Mouse (Mus musculus): ENCODE data around the gene Smpdl3a. TPM values are rescaled to one million over a fixed set of nuclear protein-coding genes. Genes with fewer than 3 reads are reported as not detected.

Gene Smpdl3a
- polyA plus RNA-seq (2015; fragmentation: Nextera tagmentation; extraction: Ambion mirVana): 15.2 and 15.3 TPM in 2 replicates

- no peaks in the 10 kb centered on the region for H3K27me3 ChIP-seq
- H3K9me3 ChIP-seq (replicated peaks): no peaks in the 10 kb centered on the region
- 60% methylated on average over 7 of the region's 7 CpGs for WGBS (ENCODE audit: insufficient replicate concordance)
- DNase-seq (no peak), ATAC-seq (ENCODE audit: low read depth) (no peak; the same call in 1 of the 2 replicates)
- peak within 1 kb of the TSS; percentile 86 for H3K9ac ChIP-seq
- H3K36me3 ChIP-seq: no peaks in the 10 kb centered on the region
- peaks cover 23% of the 10 kb centered on the region for H3K4me1 ChIP-seq (replicated peaks)
- H3K4me3 ChIP-seq (replicated peaks): peak within 1 kb of the TSS; percentile 73
- H3K4me2 ChIP-seq: peak within 1 kb of the TSS; percentile 90
- H3K27ac ChIP-seq: peak within 1 kb of the TSS; percentile 69
These were observed at the start of gene Smpdl3a for GRCm38 (mm10) chr10:57794018-57794417. Gene Smpdl3a, plus strand, starts transcription at chr10:57794335.

DNA sequence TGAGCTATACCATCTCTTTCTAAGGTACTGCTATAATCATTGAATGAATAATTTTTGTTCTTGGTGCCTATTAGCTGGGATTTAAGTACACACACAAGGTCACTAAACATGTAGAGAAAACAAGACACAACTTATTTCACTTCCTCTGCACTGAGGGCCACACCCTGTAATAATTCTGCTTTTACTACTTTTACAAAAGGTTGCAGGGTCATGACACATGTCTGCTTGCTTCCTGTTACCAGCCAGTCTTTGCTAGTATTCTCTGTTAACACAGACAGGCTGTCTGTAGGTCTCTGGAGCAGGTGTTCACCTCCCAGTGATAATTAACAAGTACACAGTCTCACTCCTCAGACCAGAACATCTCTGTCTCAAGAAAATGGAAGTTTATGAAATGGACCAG lies 48.7 kb upstream of the Smpdl3a start:
- DNase-seq (no peak), ATAC-seq (ENCODE audit: low read depth) (no peak)
- H3K9ac ChIP-seq: no peak overlapping the region
- H3K27ac ChIP-seq: no peak overlapping the region
- H3K27me3 ChIP-seq: no peaks in the 10 kb centered on the region
- no peak overlapping the region for H3K4me2 ChIP-seq
- no peaks in the 10 kb centered on the region for H3K9me3 ChIP-seq (replicated peaks)
- no peaks in the 10 kb centered on the region for H3K36me3 ChIP-seq
- H3K4me3 ChIP-seq (replicated peaks): no peak overlapping the region
- H3K4me1 ChIP-seq (replicated peaks): no peaks in the 10 kb centered on the region

- DNase-seq (no peak), ATAC-seq (ENCODE audit: low read depth) (no peak)
- Histone ChIP-seq H3K27ac (no peak overlapping the region), H3K36me3 (no peaks in the 10 kb centered on the region), H3K9ac (no peak overlapping the region), H3K9me3 (replicated peaks) (no peaks in the 10 kb centered on the region), H3K4me2 (no peak overlapping the region), H3K27me3 (no peaks in the 10 kb centered on the region), H3K4me1 (replicated peaks) (no peaks in the 10 kb centered on the region), H3K4me3 (replicated peaks) (no peak overlapping the region)
These were observed 47.0 kb upstream of the Smpdl3a start for GRCm38 (mm10) chr10:57747127-57747526.

DNA sequence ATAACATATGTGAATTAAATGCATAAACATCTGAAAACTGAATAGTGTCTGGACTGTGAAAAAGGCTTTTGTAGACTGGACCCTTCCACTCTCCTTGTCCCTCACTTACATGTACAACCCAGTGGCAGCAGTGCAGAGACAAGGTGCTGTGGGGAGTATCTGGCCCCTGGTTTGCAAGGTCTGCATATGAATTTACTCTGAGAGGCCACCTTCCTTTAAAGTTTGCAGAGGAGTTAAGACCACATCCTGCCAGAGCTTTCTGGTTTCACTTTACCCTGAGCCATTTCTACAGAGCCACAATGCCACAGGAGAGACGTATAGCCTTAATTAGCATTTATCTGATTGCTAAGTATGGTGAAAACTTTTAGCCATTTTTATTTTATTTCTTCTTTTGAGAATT lies 40.8 kb upstream of the Smpdl3a start:
- H3K4me3 ChIP-seq (replicated peaks): no peak overlapping the region
- 53% methylated on average over 1 of the region's 1 CpGs for WGBS (ENCODE audit: insufficient replicate concordance)
- DNase-seq (no peak), ATAC-seq (ENCODE audit: low read depth) (no peak)
- no peaks in the 10 kb centered on the region for H3K36me3 ChIP-seq
- no peak overlapping the region for H3K4me2 ChIP-seq
- no peaks in the 10 kb centered on the region for H3K9me3 ChIP-seq (replicated peaks)
- no peak overlapping the region for H3K27ac ChIP-seq
- no peak overlapping the region for H3K9ac ChIP-seq
- no peaks in the 10 kb centered on the region for H3K4me1 ChIP-seq (replicated peaks)
- H3K27me3 ChIP-seq: no peaks in the 10 kb centered on the region

DNA sequence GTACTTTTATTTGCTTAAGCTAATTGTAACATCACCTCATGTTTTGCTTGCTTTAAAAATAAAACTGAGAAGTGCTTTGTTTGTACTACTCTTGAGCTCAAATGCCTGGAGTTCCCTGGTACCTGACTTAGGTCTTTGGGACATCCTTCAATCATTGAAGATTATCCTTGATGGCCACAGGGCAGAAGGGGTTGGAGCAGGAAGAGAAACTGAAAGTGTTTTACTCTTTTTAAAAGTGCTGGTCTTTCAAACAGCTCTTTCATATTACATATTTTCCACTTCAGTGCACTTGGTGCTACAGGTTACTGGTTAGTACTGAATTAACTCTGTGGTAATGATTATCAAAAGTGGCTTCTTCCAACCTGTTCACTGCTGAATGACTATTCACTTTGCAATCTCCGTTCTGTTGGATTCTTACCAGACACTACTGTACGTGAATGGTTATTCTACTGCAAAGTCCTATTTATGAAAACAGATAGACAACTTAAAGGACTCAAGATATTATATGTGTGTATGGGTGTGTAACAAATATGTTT lies 38.9 kb upstream of the Smpdl3a start:
- Histone ChIP-seq H3K4me1 (replicated peaks) (no peaks in the 10 kb centered on the region), H3K27ac (no peak overlapping the region), H3K9ac (no peak overlapping the region), H3K9me3 (replicated peaks) (no peaks in the 10 kb centered on the region), H3K4me3 (replicated peaks) (no peak overlapping the region), H3K36me3 (no peaks in the 10 kb centered on the region), H3K4me2 (no peak overlapping the region), H3K27me3 (no peaks in the 10 kb centered on the region)
- WGBS (ENCODE audit: insufficient replicate concordance): 71% methylated on average over 2 of the region's 2 CpGs
- DNase-seq (no peak), ATAC-seq (ENCODE audit: low read depth) (no peak)

GRCm38 (mm10) chr10:57758999-57759398 lies 35.1 kb upstream of the Smpdl3a start:
- Histone ChIP-seq H3K4me1 (replicated peaks) (no peaks in the 10 kb centered on the region), H3K4me2 (no peak overlapping the region), H3K36me3 (no peaks in the 10 kb centered on the region), H3K4me3 (replicated peaks) (no peak overlapping the region), H3K9ac (no peak overlapping the region), H3K9me3 (replicated peaks) (no peaks in the 10 kb centered on the region), H3K27me3 (no peaks in the 10 kb centered on the region), H3K27ac (no peak overlapping the region)
- DNase-seq: no peak
- WGBS (ENCODE audit: insufficient replicate concordance): 58% methylated on average over 2 of the region's 2 CpGs
- ATAC-seq (ENCODE audit: low read depth): no peak

- Histone ChIP-seq H3K4me3 (replicated peaks) (no peak overlapping the region), H3K4me2 (no peak overlapping the region), H3K9me3 (replicated peaks) (no peaks in the 10 kb centered on the region), H3K4me1 (replicated peaks) (no peaks in the 10 kb centered on the region), H3K36me3 (no peaks in the 10 kb centered on the region), H3K27me3 (no peaks in the 10 kb centered on the region), H3K27ac (no peak overlapping the region), H3K9ac (no peak overlapping the region)
- DNase-seq (no peak), ATAC-seq (ENCODE audit: low read depth) (no peak)
- WGBS (ENCODE audit: insufficient replicate concordance): 28% methylated on average over 3 of the region's 3 CpGs
These were observed 33.4 kb upstream of the Smpdl3a start for GRCm38 (mm10) chr10:57760694-57761093.

- H3K27ac ChIP-seq: no peak overlapping the region
- H3K27me3 ChIP-seq: no peaks in the 10 kb centered on the region
- H3K4me3 ChIP-seq (replicated peaks): no peak overlapping the region
- no peak overlapping the region for H3K4me2 ChIP-seq
- DNase-seq (no peak), ATAC-seq (ENCODE audit: low read depth) (no peak)
- H3K9ac ChIP-seq: no peak overlapping the region
- WGBS (ENCODE audit: insufficient replicate concordance): 30% methylated on average over 1 of the region's 1 CpGs
- H3K36me3 ChIP-seq: no peaks in the 10 kb centered on the region
- H3K9me3 ChIP-seq (replicated peaks): no peaks in the 10 kb centered on the region
- H3K4me1 ChIP-seq (replicated peaks): no peaks in the 10 kb centered on the region
These were observed 31.1 kb upstream of the Smpdl3a start for GRCm38 (mm10) chr10:57763044-57763443.

DNA sequence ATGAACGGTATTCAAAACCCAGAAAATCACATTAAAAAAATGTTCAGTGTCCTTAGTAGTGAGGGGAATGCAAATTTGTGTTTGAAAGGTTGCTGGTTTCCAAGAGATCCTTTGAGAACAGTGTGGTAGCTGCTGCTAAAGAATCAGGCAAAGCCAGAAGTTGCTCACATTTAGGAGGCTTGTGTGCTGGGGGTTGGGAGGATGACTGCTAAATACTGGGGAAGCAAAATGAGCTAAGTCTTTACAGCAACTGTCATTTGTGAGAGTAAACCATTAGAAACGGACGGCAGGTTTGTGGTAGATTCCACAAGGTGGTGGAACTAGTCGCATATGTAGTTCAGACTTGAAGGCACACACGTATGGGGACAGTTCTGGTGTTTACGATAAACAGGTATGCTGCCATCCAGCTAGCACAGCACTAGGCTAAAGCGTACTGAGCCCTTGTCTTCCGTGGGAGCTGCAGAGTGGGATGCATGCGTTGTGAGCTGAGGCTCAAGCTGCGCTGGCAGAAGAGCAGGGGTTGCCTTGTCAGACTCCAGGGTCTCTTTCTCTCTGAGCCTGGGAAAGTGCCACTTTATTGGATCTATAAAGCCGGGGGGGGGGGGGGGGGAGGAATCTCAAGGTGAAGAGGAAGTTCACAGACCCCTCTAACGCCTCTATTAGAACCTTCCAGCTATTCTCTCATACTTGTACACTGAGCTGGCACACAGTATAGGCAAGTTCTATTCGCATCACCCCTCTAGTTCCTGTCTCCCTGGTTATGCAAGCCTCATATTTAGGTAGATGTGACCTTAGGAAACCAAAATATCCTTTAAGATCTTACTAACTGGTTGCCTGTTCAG lies 10.6 kb upstream of the Smpdl3a start:
- WGBS (ENCODE audit: insufficient replicate concordance): 43% methylated on average over 12 of the region's 13 CpGs
- no peak for DNase-seq
- no peaks in the 10 kb centered on the region for H3K36me3 ChIP-seq
- H3K4me1 ChIP-seq (replicated peaks): no peaks in the 10 kb centered on the region
- ATAC-seq (ENCODE audit: low read depth): no peak
- 0 out of 2 replicates have a peak, but pooled peaks cover 9% of the 10 kb centered on the region for H3K27me3 ChIP-seq
- no peak overlapping the region for H3K27ac ChIP-seq
- H3K4me2 ChIP-seq: no peak overlapping the region
- H3K9me3 ChIP-seq (replicated peaks): no peaks in the 10 kb centered on the region
- H3K9ac ChIP-seq: no peak overlapping the region
- H3K4me3 ChIP-seq (replicated peaks): no peak overlapping the region

- DNase-seq (no peak), ATAC-seq (ENCODE audit: low read depth) (no peak)
- no peak overlapping the region for H3K9ac ChIP-seq
- no peaks in the 10 kb centered on the region for H3K36me3 ChIP-seq
- H3K27ac ChIP-seq: no peak overlapping the region
- H3K4me3 ChIP-seq (replicated peaks): no peak overlapping the region
- 0 out of 2 replicates have a peak, but pooled peaks cover 9% of the 10 kb centered on the region for H3K27me3 ChIP-seq
- H3K9me3 ChIP-seq (replicated peaks): no peaks in the 10 kb centered on the region
- 27% methylated on average over 7 of the region's 7 CpGs for WGBS (ENCODE audit: insufficient replicate concordance)
- no peak overlapping the region for H3K4me2 ChIP-seq
- H3K4me1 ChIP-seq (replicated peaks): no peaks in the 10 kb centered on the region
These were observed 9.8 kb upstream of the Smpdl3a start for GRCm38 (mm10) chr10:57784131-57784875.

DNA sequence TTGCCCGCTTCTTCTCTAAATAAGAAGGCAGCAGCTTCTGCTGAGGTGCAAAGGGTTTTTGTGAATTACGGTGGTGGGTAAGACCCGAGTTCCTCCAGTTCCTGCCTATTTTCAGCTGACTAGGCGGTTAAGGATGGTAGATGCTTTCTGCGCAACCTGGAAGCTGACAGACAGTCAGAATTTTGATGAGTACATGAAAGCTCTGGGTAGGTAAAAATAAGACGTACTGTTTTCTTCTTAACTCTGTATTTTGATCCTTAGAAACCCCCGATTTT lies 9.3 kb upstream of the Smpdl3a start, which contains the start of gene Fabp7:
Gene Fabp7 (plus strand): TSS at position 6 of the 275 bp plus-strand sequence.
- no peak within 1 kb of the TSS for H3K4me3 ChIP-seq (replicated peaks)
- H3K9me3 ChIP-seq (replicated peaks): no peaks in the 10 kb centered on the region
- no peak within 1 kb of the TSS for H3K4me2 ChIP-seq
- H3K9ac ChIP-seq: no peak within 1 kb of the TSS
- H3K27ac ChIP-seq: no peak within 1 kb of the TSS
- WGBS (ENCODE audit: insufficient replicate concordance): 30% methylated on average over 7 of the region's 7 CpGs
- no peaks in the 10 kb centered on the region for H3K4me1 ChIP-seq (replicated peaks)
- no peak for ATAC-seq (ENCODE audit: low read depth)
- H3K27me3 ChIP-seq: 0 out of 2 replicates have a peak, but pooled peaks cover 9% of the 10 kb centered on the region
- H3K36me3 ChIP-seq: no peaks in the 10 kb centered on the region
- no peak for DNase-seq

All from liver, embryonic 13.5 days (tissue).